Mouse (Mus musculus): Measurements from ENCODE around the gene Abca12. TPM values are rescaled to one million over a fixed set of nuclear protein-coding genes. Genes with fewer than 3 reads are reported as not detected.

Abca12 gene
- total and polyA plus RNA-seq, 2 experiments, result not detected

- WGBS, result 55% methylated on average over 1 of the region's 1 CpGs
- Histone ChIP-seq H3K4me3 (ENCODE audit: insufficient read depth, low read depth, low read length) (no peak overlapping the region), H3K9ac (ENCODE audit: low read depth, low read length) (no peak overlapping the region), H3K27ac (replicated peaks; ENCODE audit: insufficient read depth, low read depth, low read length) (no peak overlapping the region), H3K4me1 (ENCODE audit: control insufficient read depth, insufficient read depth, low read length) (no peaks in the 10 kb centered on the region), H3K36me3 (ENCODE audit: control insufficient read depth, insufficient read depth, low read length) (no peaks in the 10 kb centered on the region), H3K79me2 (ENCODE audit: control insufficient read depth, insufficient read depth, low read length) (no peaks in the 10 kb centered on the region), H3K27me3 (ENCODE audit: control insufficient read depth, insufficient read depth, low read length) (no peaks in the 10 kb centered on the region)
- TF ChIP-seq CTCF (IDR thresholded peaks at IDR 0.05; ENCODE audit: low read depth, low read length) (no peak), POLR2A (IDR thresholded peaks at IDR 0.05; ENCODE audit: extremely low read depth, insufficient read depth, low read length) (no peak)
- DNase-seq (ENCODE audit: extremely low read depth, low read depth, low spot score), result no peak
Observed at GRCm38 (mm10) chr1:71367770-71368169, 46.9 kb downstream of the Abca12 start.

GRCm38 (mm10) chr1:71342861-71343554, 71.7 kb downstream of the Abca12 start:
- 80% methylated on average over 3 of the region's 3 CpGs for WGBS

GRCm38 (mm10) chr1:71342261-71342594, 72.5 kb downstream of the Abca12 start:
- no peak for TF ChIP-seq POLR2A (IDR thresholded peaks at IDR 0.05; ENCODE audit: extremely low read depth, insufficient read depth, low read length)
- no peak for TF ChIP-seq CTCF (IDR thresholded peaks at IDR 0.05; ENCODE audit: low read depth, low read length)
- WGBS, result 55% methylated on average over 4 of the region's 4 CpGs
- Histone ChIP-seq H3K79me2 (ENCODE audit: control insufficient read depth, insufficient read depth, low read length) (no peaks in the 10 kb centered on the region), H3K9ac (ENCODE audit: low read depth, low read length) (no peak overlapping the region), H3K27ac (replicated peaks; ENCODE audit: insufficient read depth, low read depth, low read length) (no peak overlapping the region), H3K4me1 (ENCODE audit: control insufficient read depth, insufficient read depth, low read length) (no peaks in the 10 kb centered on the region), H3K4me3 (ENCODE audit: insufficient read depth, low read depth, low read length) (no peak overlapping the region), H3K27me3 (ENCODE audit: control insufficient read depth, insufficient read depth, low read length) (no peaks in the 10 kb centered on the region), H3K36me3 (ENCODE audit: control insufficient read depth, insufficient read depth, low read length) (no peaks in the 10 kb centered on the region)
- peak; percentile 41 for DNase-seq (ENCODE audit: extremely low read depth, low read depth, low spot score)

More at GRCm38 (mm10) chr1:71342861-71343554, 71.7 kb downstream of the Abca12 start:
- Histone ChIP-seq H3K4me1 (ENCODE audit: control insufficient read depth, insufficient read depth, low read length) (no peaks in the 10 kb centered on the region), H3K36me3 (ENCODE audit: control insufficient read depth, insufficient read depth, low read length) (no peaks in the 10 kb centered on the region), H3K27ac (replicated peaks; ENCODE audit: insufficient read depth, low read depth, low read length) (no peak overlapping the region), H3K79me2 (ENCODE audit: control insufficient read depth, insufficient read depth, low read length) (no peaks in the 10 kb centered on the region), H3K9ac (ENCODE audit: low read depth, low read length) (no peak overlapping the region), H3K4me3 (ENCODE audit: insufficient read depth, low read depth, low read length) (no peak overlapping the region), H3K27me3 (ENCODE audit: control insufficient read depth, insufficient read depth, low read length) (no peaks in the 10 kb centered on the region)
- DNase-seq (ENCODE audit: extremely low read depth, low read depth, low spot score), result no peak
- no peak for TF ChIP-seq POLR2A (IDR thresholded peaks at IDR 0.05; ENCODE audit: extremely low read depth, insufficient read depth, low read length)
- TF ChIP-seq CTCF (IDR thresholded peaks at IDR 0.05; ENCODE audit: low read depth, low read length), result no peak

GRCm38 (mm10) chr1:71341370-71342260, 73.1 kb downstream of the Abca12 start:
- Histone ChIP-seq H3K4me3 (ENCODE audit: insufficient read depth, low read depth, low read length) (no peak overlapping the region), H3K27ac (replicated peaks; ENCODE audit: insufficient read depth, low read depth, low read length) (no peak overlapping the region), H3K36me3 (ENCODE audit: control insufficient read depth, insufficient read depth, low read length) (no peaks in the 10 kb centered on the region), H3K79me2 (ENCODE audit: control insufficient read depth, insufficient read depth, low read length) (no peaks in the 10 kb centered on the region), H3K4me1 (ENCODE audit: control insufficient read depth, insufficient read depth, low read length) (no peaks in the 10 kb centered on the region), H3K27me3 (ENCODE audit: control insufficient read depth, insufficient read depth, low read length) (no peaks in the 10 kb centered on the region), H3K9ac (ENCODE audit: low read depth, low read length) (no peak overlapping the region)
- no peak for TF ChIP-seq CTCF (IDR thresholded peaks at IDR 0.05; ENCODE audit: low read depth, low read length)
- WGBS, result 80% methylated on average over 7 of the region's 7 CpGs
- DNase-seq (ENCODE audit: extremely low read depth, low read depth, low spot score), result no peak

- no peak overlapping the region for H3K9ac ChIP-seq (ENCODE audit: low read depth, low read length)
- TF ChIP-seq CTCF (IDR thresholded peaks at IDR 0.05; ENCODE audit: low read depth, low read length) (no peak), POLR2A (IDR thresholded peaks at IDR 0.05; ENCODE audit: extremely low read depth, insufficient read depth, low read length) (no peak)
- no peak for DNase-seq (ENCODE audit: extremely low read depth, low read depth, low spot score)
- H3K36me3 ChIP-seq (ENCODE audit: control insufficient read depth, insufficient read depth, low read length), result no peaks in the 10 kb centered on the region
- H3K4me3 ChIP-seq (ENCODE audit: insufficient read depth, low read depth, low read length), result no peak overlapping the region
- no peaks in the 10 kb centered on the region for H3K4me1 ChIP-seq (ENCODE audit: control insufficient read depth, insufficient read depth, low read length)
- H3K79me2 ChIP-seq (ENCODE audit: control insufficient read depth, insufficient read depth, low read length), result no peaks in the 10 kb centered on the region
- H3K27me3 ChIP-seq (ENCODE audit: control insufficient read depth, insufficient read depth, low read length), result no peaks in the 10 kb centered on the region
- H3K27ac ChIP-seq (replicated peaks; ENCODE audit: insufficient read depth, low read depth, low read length), result no peak overlapping the region
- 82% methylated on average over 4 of the region's 4 CpGs for WGBS
Observed at GRCm38 (mm10) chr1:71338548-71339340, 76.0 kb downstream of the Abca12 start.
